Mouse (Mus musculus) splenic B cell, adult 2 months (primary cell): Measurements from ENCODE around the gene Ppp1r16b.
A peak's percentile ranks its signal among the peaks of the same experiment; 100 is the strongest.

Source experiments
- DNase-seq: peaks from one replicate; pipeline ENCODE4 v3.0.0-alpha.2; 2011; ENCODE audit warnings: low read depth, low spot score
- H3K27me3 ChIP-seq: 2 replicates; pipeline ENCODE4 v1.6.1; 2012; ENCODE audit warnings: mild to moderate bottlenecking, low read length, moderate library complexity, mixed read lengths; ENCODE audit not compliant: control insufficient read depth, poor library complexity, insufficient read depth, severe bottlenecking
- H3K36me3 ChIP-seq: 2 replicates; pipeline ENCODE4 v1.6.1; 2012; ENCODE audit warnings: mild to moderate bottlenecking, low read length, moderate library complexity, mixed read lengths; ENCODE audit not compliant: control insufficient read depth, poor library complexity, insufficient read depth, severe bottlenecking

The Ppp1r16b gene

GRCm38 (mm10) chr2:158675161-158675560 is 10.0 kb downstream of the Ppp1r16b start:
- H3K36me3 ChIP-seq, result no peaks in the 10 kb centered on the region
- DNase-seq, result peak; percentile 26
- no peaks in the 10 kb centered on the region for H3K27me3 ChIP-seq

GRCm38 (mm10) chr2:158675907-158676533 is 10.8 kb downstream of the Ppp1r16b start:
- H3K36me3 ChIP-seq, result no peaks in the 10 kb centered on the region
- H3K27me3 ChIP-seq, result no peaks in the 10 kb centered on the region
- peak; percentile 9 for DNase-seq

GRCm38 (mm10) chr2:158677946-158678345 is 12.7 kb downstream of the Ppp1r16b start:
- no peaks in the 10 kb centered on the region for H3K27me3 ChIP-seq
- peak; percentile 77 for DNase-seq
- H3K36me3 ChIP-seq, result no peaks in the 10 kb centered on the region

- no peak for DNase-seq
- Histone ChIP-seq H3K36me3 (no peaks in the 10 kb centered on the region), H3K27me3 (no peaks in the 10 kb centered on the region)
Measured at GRCm38 (mm10) chr2:158679091-158679490, 13.9 kb downstream of the Ppp1r16b start.

GRCm38 (mm10) chr2:158680357-158680889 is 15.2 kb downstream of the Ppp1r16b start:
- no peaks in the 10 kb centered on the region for H3K36me3 ChIP-seq
- no peak for DNase-seq

GRCm38 (mm10) chr2:158681714-158682113 is 16.5 kb downstream of the Ppp1r16b start:
- DNase-seq, result no peak
- H3K36me3 ChIP-seq, result 0 out of 2 replicates have a peak, but pooled peaks cover 1% of the 10 kb centered on the region
- no peaks in the 10 kb centered on the region for H3K27me3 ChIP-seq

More at GRCm38 (mm10) chr2:158680357-158680889, 15.2 kb downstream of the Ppp1r16b start:
- H3K27me3 ChIP-seq, result no peaks in the 10 kb centered on the region

GRCm38 (mm10) chr2:158682344-158683037 is 17.3 kb downstream of the Ppp1r16b start:
- Histone ChIP-seq H3K27me3 (no peaks in the 10 kb centered on the region), H3K36me3 (0 out of 2 replicates have a peak, but pooled peaks cover 1% of the 10 kb centered on the region)
- DNase-seq, result peak; percentile 86

GRCm38 (mm10) chr2:158683038-158683413 is 17.8 kb downstream of the Ppp1r16b start:
- DNase-seq, result peak; percentile 61
- no peaks in the 10 kb centered on the region for H3K27me3 ChIP-seq
- 0 out of 2 replicates have a peak, but pooled peaks cover 1% of the 10 kb centered on the region for H3K36me3 ChIP-seq

- 0 out of 2 replicates have a peak, but pooled peaks cover 1% of the 10 kb centered on the region for H3K36me3 ChIP-seq
- DNase-seq, result no peak
- H3K27me3 ChIP-seq, result no peaks in the 10 kb centered on the region
Measured at GRCm38 (mm10) chr2:158684247-158684843, 19.1 kb downstream of the Ppp1r16b start.

- DNase-seq, result no peak
- H3K27me3 ChIP-seq, result no peaks in the 10 kb centered on the region
- 0 out of 2 replicates have a peak, but pooled peaks cover 1% of the 10 kb centered on the region for H3K36me3 ChIP-seq
Measured at GRCm38 (mm10) chr2:158684910-158685309, 19.7 kb downstream of the Ppp1r16b start.

- peaks cover 1% of the 10 kb centered on the region; the same call in 1 of the 2 replicates for H3K36me3 ChIP-seq
- no peak for DNase-seq
- H3K27me3 ChIP-seq, result no peaks in the 10 kb centered on the region
Measured at GRCm38 (mm10) chr2:158686394-158686793, 21.2 kb downstream of the Ppp1r16b start.

- DNase-seq, result no peak
- Histone ChIP-seq H3K27me3 (no peaks in the 10 kb centered on the region), H3K36me3 (peaks cover 1% of the 10 kb centered on the region; the same call in 1 of the 2 replicates)
Measured at GRCm38 (mm10) chr2:158687804-158688241, 22.6 kb downstream of the Ppp1r16b start.

- peaks cover 1% of the 10 kb centered on the region; the same call in 1 of the 2 replicates for H3K36me3 ChIP-seq
- H3K27me3 ChIP-seq, result no peaks in the 10 kb centered on the region
- no peak for DNase-seq
Measured at GRCm38 (mm10) chr2:158689060-158689459, 23.9 kb downstream of the Ppp1r16b start.

GRCm38 (mm10) chr2:158689640-158690039 is 24.4 kb downstream of the Ppp1r16b start:
- Histone ChIP-seq H3K27me3 (no peaks in the 10 kb centered on the region), H3K36me3 (peaks cover 1% of the 10 kb centered on the region; the same call in 1 of the 2 replicates)
- DNase-seq, result no peak

GRCm38 (mm10) chr2:158690116-158690515 is 24.9 kb downstream of the Ppp1r16b start:
- Histone ChIP-seq H3K36me3 (peaks cover 3% of the 10 kb centered on the region), H3K27me3 (no peaks in the 10 kb centered on the region)
- DNase-seq, result peak; percentile 86
